Mouse (Mus musculus) lung, embryonic 14.5 days (tissue): ENCODE measurements around the gene Olfr1396. TPM values are rescaled to one million over a fixed set of nuclear protein-coding genes. Genes with fewer than 3 reads are reported as not detected.
"Not testable (repeated sequence)": the region's sequence is repeated elsewhere in the genome, so short reads cannot be mapped to it uniquely, and the experiment has no call there.

Experiments used
- ATAC-seq: fragments of 200-750 bp; cut with Nextera tagmentation; 2 replicates; pipeline ENCODE4 v1.8.0; 2017; ENCODE audit warnings: mild to moderate bottlenecking, moderate TSS enrichment, moderate library complexity; ENCODE audit not compliant: insufficient read depth
- DNase-seq: peaks from one replicate; pipeline ENCODE4 v3.0.0-alpha.2; 2015
- H3K27ac ChIP-seq: fragments of 300-500 bp; sonication (generic); 2 replicates; pipeline ENCODE4 v1.5.1; 2014; ENCODE audit warnings: low read depth, mild to moderate bottlenecking, moderate library complexity
- H3K27me3 ChIP-seq: fragments of 300-500 bp; sonication (generic); 2 replicates; pipeline ENCODE4 v1.6.1; 2014; ENCODE audit warnings: low read length, control low read depth; ENCODE audit not compliant: insufficient read depth
- H3K36me3 ChIP-seq: fragments of 300-500 bp; sonication (generic); 2 replicates; pipeline ENCODE4 v1.6.1; 2014; ENCODE audit warnings: control low read depth; ENCODE audit not compliant: insufficient read depth
- H3K4me1 ChIP-seq: fragments of 300-500 bp; sonication (generic); 2 replicates; pipeline ENCODE4 v1.6.1; 2014; ENCODE audit warnings: antibody characterized with exemption, control low read depth; ENCODE audit not compliant: insufficient read depth
- H3K4me2 ChIP-seq: fragments of 300-500 bp; sonication (generic); 2 replicates; pipeline ENCODE4 v1.6.1; 2014; ENCODE audit warnings: mild to moderate bottlenecking
- H3K4me3 ChIP-seq: fragments of 300-500 bp; sonication (generic); 2 replicates; pipeline ENCODE4 v1.5.1; 2014; ENCODE audit warnings: low read depth, low read length
- H3K9ac ChIP-seq: fragments of 300-500 bp; sonication (generic); 2 replicates; pipeline ENCODE4 v1.6.1; 2014
- H3K9me3 ChIP-seq: fragments of 300-500 bp; sonication (generic); 2 replicates; pipeline ENCODE4 v1.6.1; 2016; ENCODE audit warnings: low read depth, low read length, control low read depth
- CTCF ChIP-seq: IDR thresholded peaks from 2 replicates; pipeline ENCODE4 v1.5.1; 2016; ENCODE audit warnings: antibody characterized with exemption, low read depth
- WGBS: fragments of 180-500 bp; shearing (Covaris S2); extraction: QIAGEN DNeasy Blood & Tissue Kit; methylation state at CpG from one replicate; pipeline ENCODE4 v1.1.7; 2014; 5-methylcytosine and 5-hydroxymethylcytosine counted together
- polyA plus RNA-seq: library from polyadenylated mRNA; unstranded; fragments of >200 nt; fragmentation: Nextera tagmentation; extraction: Ambion mirVana; gene quantifications from 2 replicates; pipeline ENCODE4 v1.2.1, GENCODE M21; 2014

Gene Olfr1396
- polyA plus RNA-seq, 1 experiment from 2014 or later: not detected

DNA sequence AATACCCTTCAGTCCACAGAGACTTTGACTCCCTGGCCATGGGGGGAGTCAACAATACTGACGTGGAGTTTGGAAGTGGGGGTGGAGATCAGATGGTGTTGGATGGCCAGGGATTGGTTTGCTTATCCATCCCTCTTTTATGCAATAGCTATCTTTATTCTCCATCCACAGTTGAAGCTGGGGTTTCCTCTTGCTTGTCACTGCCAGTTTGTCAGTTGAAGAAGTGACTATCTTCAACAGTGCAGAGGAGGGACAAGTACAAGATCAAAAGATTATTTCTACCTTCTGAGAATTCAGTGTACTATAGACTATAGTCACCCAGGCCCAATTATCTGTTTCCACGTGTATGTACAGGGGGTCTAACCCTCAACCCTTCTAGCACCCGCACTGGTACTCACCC lies 30.9 kb downstream of the Olfr1396 start:
- Histone ChIP-seq H3K4me2 (no peak overlapping the region), H3K4me1 (no peaks in the 10 kb centered on the region), H3K4me3 (no peak overlapping the region), H3K9me3 (no peaks in the 10 kb centered on the region), H3K36me3 (no peaks in the 10 kb centered on the region), H3K9ac (no peak overlapping the region), H3K27me3 (no peaks in the 10 kb centered on the region), H3K27ac (no peak overlapping the region)
- ATAC-seq (no peak), DNase-seq (no peak)
- no peak for TF ChIP-seq CTCF
- WGBS: 63% methylated on average over 3 of the region's 3 CpGs

DNA sequence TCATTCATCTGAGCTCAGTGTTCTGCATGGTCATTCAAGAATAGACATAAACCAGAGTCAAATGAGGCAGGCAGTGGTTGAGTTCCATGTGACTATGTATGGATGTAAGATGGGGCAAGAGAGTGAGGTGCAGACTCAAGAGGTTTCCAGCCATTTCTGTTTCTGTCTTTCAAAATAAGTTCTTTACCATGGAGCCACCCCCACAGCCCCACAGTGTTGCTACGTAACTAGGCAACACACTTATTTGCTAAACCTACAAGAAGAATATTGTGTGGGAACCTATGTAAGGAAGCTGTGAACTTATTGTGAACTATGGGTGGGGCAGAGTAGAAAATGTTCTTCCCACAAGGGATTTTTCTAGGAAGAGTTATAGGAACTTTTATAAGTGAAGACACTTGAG lies 31.5 kb downstream of the Olfr1396 start:
- no peaks in the 10 kb centered on the region for H3K9me3 ChIP-seq
- no peak overlapping the region for H3K4me2 ChIP-seq
- H3K4me1 ChIP-seq: no peaks in the 10 kb centered on the region
- no peak for TF ChIP-seq CTCF
- H3K36me3 ChIP-seq: no peaks in the 10 kb centered on the region
- no peak overlapping the region for H3K27ac ChIP-seq
- H3K27me3 ChIP-seq: no peaks in the 10 kb centered on the region
- DNase-seq: no peak
- 81% methylated on average over 1 of the region's 1 CpGs for WGBS
- no peak overlapping the region for H3K4me3 ChIP-seq
- H3K9ac ChIP-seq: no peak overlapping the region
- ATAC-seq: no peak

DNA sequence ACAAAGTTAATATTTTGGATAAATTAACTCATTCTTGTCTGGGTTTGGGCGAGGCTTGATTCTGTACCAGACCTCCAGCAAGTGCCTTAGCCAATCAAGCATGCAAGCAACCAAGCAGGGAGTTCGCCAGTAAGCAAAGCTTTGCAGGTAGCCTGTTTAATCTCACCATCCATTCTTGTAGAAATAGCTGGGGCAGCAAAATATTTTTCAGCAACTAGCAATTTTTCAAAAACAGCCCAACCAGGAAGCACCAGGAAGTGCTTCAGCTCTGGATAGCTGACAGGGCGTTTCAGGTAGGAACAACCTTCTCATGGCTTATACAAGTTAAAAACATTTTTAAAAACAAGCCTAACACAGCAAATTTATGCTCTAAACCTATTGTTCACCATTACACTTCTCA lies 32.8 kb downstream of the Olfr1396 start:
- DNase-seq: no peak
- no peaks in the 10 kb centered on the region for H3K27me3 ChIP-seq
- no peak for TF ChIP-seq CTCF
- no peaks in the 10 kb centered on the region for H3K9me3 ChIP-seq
- no peak overlapping the region for H3K9ac ChIP-seq
- no peak for ATAC-seq
- no peaks in the 10 kb centered on the region for H3K36me3 ChIP-seq
- no peak overlapping the region for H3K4me3 ChIP-seq
- 71% methylated on average over 3 of the region's 3 CpGs for WGBS
- H3K27ac ChIP-seq: no peak overlapping the region
- no peaks in the 10 kb centered on the region for H3K4me1 ChIP-seq
- no peak overlapping the region for H3K4me2 ChIP-seq

DNA sequence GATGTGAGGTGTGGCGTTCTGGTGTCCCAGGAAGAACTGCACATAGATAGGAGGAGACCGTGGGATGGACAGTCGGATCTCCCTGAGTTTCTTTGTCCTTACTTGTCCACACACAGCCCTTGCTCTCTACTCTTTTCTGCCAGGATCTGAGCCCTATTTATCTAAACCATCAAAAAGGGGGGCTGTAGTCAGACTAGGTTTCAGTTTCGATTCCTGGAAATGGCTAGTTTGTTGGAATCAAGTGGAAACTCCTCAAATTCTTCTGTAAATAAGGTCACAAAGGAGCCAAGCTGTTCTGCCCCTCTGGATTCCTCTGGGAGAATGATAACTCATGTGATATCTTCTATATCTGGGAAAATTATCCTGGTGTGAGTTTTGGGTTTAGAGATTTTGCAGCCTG lies 33.3 kb downstream of the Olfr1396 start:
- H3K4me2 ChIP-seq: no peak overlapping the region
- 67% methylated on average over 4 of the region's 4 CpGs for WGBS
- no peak for ATAC-seq
- DNase-seq: no peak
- no peak for TF ChIP-seq CTCF
- no peaks in the 10 kb centered on the region for H3K4me1 ChIP-seq
- no peak overlapping the region for H3K9ac ChIP-seq
- H3K36me3 ChIP-seq: no peaks in the 10 kb centered on the region
- H3K4me3 ChIP-seq: no peak overlapping the region
- no peaks in the 10 kb centered on the region for H3K27me3 ChIP-seq
- H3K9me3 ChIP-seq: no peaks in the 10 kb centered on the region
- no peak overlapping the region for H3K27ac ChIP-seq

DNA sequence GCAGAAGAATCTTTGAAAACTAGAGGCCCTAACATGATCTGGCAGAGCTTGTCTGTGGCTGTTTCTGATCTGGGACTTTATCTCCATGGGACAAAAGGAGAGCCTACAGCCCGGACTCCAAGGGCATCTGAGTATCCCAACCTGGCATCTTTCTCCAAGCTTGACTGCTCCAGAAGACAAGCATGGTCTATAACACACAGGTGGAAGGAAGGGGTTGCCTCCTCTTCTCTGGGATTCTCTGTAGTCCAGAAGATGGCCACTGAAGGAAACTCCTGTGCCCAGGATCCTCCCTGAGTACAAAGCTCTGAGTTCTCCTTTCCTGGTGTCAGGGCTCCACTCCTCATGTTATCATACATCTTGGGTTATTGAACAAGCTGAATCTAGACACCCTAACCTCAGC lies 34.0 kb downstream of the Olfr1396 start:
- DNase-seq (no peak), ATAC-seq (no peak)
- Histone ChIP-seq H3K9ac (no peak overlapping the region), H3K4me1 (no peaks in the 10 kb centered on the region), H3K27ac (no peak overlapping the region), H3K4me3 (no peak overlapping the region), H3K27me3 (no peaks in the 10 kb centered on the region), H3K4me2 (no peak overlapping the region), H3K9me3 (no peaks in the 10 kb centered on the region), H3K36me3 (no peaks in the 10 kb centered on the region)
- no peak for TF ChIP-seq CTCF
- 62% methylated on average over 1 of the region's 1 CpGs for WGBS

DNA sequence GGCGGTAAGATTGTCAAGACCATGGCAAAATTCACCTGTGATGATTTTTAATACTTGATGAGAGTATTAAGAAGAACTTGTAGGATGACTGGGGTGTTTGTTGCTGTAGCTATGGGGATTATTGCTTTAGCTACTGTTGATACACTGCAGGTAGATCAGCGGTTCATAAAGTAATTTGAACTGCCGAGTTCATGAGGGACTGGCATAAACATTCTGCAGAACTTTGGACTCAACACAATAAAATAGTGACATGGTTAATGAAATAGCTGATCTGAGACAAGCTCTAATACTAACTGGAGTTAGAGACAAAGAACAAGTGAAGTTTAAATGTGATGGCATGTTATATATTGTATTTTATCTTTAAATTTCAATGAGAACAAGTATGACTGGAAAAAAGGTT lies 36.0 kb downstream of the Olfr1396 start:
- ATAC-seq: no peak
- TF ChIP-seq CTCF: no peak
- WGBS: 85% methylated on average over 3 of the region's 3 CpGs
- no peaks in the 10 kb centered on the region for H3K9me3 ChIP-seq
- no peak overlapping the region for H3K4me2 ChIP-seq
- no peak overlapping the region for H3K9ac ChIP-seq
- no peak overlapping the region for H3K27ac ChIP-seq
- no peaks in the 10 kb centered on the region for H3K36me3 ChIP-seq
- no peak for DNase-seq
- no peak overlapping the region for H3K4me3 ChIP-seq
- H3K4me1 ChIP-seq: no peaks in the 10 kb centered on the region
- no peaks in the 10 kb centered on the region for H3K27me3 ChIP-seq

DNA sequence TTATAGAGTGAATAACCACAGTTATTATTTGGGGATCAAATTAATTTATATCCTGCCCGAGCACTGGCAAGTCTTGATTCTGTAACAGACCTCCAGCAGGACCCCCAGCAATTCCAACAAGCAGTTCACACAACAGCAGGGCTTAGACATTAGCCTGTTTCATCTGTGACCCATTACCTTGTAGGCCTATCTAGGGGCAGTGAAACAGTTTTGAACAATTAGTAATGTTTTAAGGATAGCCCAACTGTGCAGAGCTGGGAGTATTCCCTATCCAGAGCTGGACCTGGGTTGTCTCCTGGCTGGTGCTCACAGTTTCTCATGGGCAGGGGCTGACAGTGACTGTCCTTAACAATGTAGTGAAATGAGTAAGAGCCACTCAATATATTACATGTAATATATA lies 37.7 kb downstream of the Olfr1396 start:
- H3K4me1 ChIP-seq: no peaks in the 10 kb centered on the region
- H3K9ac ChIP-seq: no peak overlapping the region
- H3K4me2 ChIP-seq: no peak overlapping the region
- H3K9me3 ChIP-seq: no peaks in the 10 kb centered on the region
- DNase-seq: no peak
- no peak overlapping the region for H3K4me3 ChIP-seq
- H3K27me3 ChIP-seq: no peaks in the 10 kb centered on the region
- 72% methylated on average over 1 of the region's 1 CpGs for WGBS
- ATAC-seq: no peak
- TF ChIP-seq CTCF: no peak
- H3K36me3 ChIP-seq: no peaks in the 10 kb centered on the region
- no peak overlapping the region for H3K27ac ChIP-seq

DNA sequence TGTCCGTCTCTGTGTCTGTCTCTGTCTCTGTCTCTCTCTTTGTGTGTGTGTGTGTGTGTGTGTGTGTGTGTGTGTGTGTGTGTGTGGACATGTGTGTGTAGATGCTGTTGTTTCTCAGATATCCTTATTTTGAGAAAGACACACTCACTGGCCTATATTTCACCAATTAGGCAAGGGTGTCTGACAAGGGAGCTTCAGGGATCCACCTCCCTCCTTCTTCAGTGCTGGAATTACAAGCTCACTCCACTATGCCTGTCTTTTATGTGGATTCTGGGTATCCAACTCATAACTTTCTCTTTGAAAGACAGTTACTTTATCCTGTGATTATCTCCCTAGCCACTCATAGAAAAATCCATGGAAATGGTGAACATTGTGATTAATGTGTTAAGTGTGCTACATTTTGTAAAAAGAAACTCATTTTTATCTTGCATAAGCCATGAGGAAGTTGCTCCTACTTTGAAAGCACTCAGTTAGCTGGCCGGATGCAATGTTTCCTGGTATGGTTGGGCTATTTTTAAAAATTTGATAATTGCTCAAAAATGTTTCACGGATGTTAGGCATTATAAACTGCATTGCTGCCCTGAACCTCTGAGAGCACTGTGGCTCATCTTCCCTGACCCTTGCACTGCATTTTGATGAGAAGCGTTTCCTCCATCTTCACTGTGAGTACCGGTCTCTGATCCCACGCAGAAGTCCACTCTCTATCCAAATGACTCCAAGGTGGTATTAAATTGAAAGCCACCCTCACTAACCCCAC lies 38.5 kb downstream of the Olfr1396 start, which contains the start of gene Ifi47:
Ifi47 (plus strand) TSS at position 587 of the 757 bp plus-strand sequence.
- not testable (repeated sequence) for ATAC-seq
- WGBS: 62% methylated on average over 6 of the region's 6 CpGs
- H3K27ac ChIP-seq: peak within 1 kb of the TSS; percentile 54; the same call in 1 of the 2 replicates

More for the DNA sequence above, 38.5 kb downstream of the Olfr1396 start, which contains the start of gene Ifi47:
- peak; percentile 58 for DNase-seq
- H3K4me1 ChIP-seq, H3K4me2 ChIP-seq, H3K4me3 ChIP-seq, H3K9me3 ChIP-seq, H3K36me3 ChIP-seq, H3K9ac ChIP-seq, H3K27me3 ChIP-seq: not testable (repeated sequence)
